Mouse (Mus musculus): ENCODE data around the gene Kyat3. TPM values are rescaled to one million over a fixed set of nuclear protein-coding genes. Genes with fewer than 3 reads are reported as not detected.

The Kyat3 gene
- polyA plus RNA-seq, 1 experiment from 2014 or later = 4.4 TPM

Other genes with a start within 250 kb of the Kyat3 start
- gene Gbp5, start 207.1 kb upstream of the Kyat3 start, polyA plus RNA-seq (2015; fragmentation: Nextera tagmentation; extraction: Ambion mirVana) = 0.07 TPM in 1 of 2 replicates, not detected in the other
- gene Gbp7, start 170.7 kb upstream of the Kyat3 start, polyA plus RNA-seq (2015; fragmentation: Nextera tagmentation; extraction: Ambion mirVana) = 1.2 and 1.3 TPM in 2 replicates
- gene Gbp3, start 141.0 kb upstream of the Kyat3 start, polyA plus RNA-seq (2015; fragmentation: Nextera tagmentation; extraction: Ambion mirVana) = 0.76 and 1.1 TPM in 2 replicates
- gene Gbp2b, start 106.2 kb upstream of the Kyat3 start, polyA plus RNA-seq (2015; fragmentation: Nextera tagmentation; extraction: Ambion mirVana) = not detected in 2 replicates
- 0.23 and 0.30 TPM in 2 replicates for gene Gbp2, start 80.4 kb upstream of the Kyat3 start, polyA plus RNA-seq (2015; fragmentation: Nextera tagmentation; extraction: Ambion mirVana)
- gene Gtf2b, start 64.0 kb downstream of the Kyat3 start, polyA plus RNA-seq (2015; fragmentation: Nextera tagmentation; extraction: Ambion mirVana) = 99.3 and 103 TPM in 2 replicates
- 27.3 and 32.6 TPM in 2 replicates for gene Pkn2, start 181.0 kb downstream of the Kyat3 start, polyA plus RNA-seq (2015; fragmentation: Nextera tagmentation; extraction: Ambion mirVana)